In the genomic region with DNA sequence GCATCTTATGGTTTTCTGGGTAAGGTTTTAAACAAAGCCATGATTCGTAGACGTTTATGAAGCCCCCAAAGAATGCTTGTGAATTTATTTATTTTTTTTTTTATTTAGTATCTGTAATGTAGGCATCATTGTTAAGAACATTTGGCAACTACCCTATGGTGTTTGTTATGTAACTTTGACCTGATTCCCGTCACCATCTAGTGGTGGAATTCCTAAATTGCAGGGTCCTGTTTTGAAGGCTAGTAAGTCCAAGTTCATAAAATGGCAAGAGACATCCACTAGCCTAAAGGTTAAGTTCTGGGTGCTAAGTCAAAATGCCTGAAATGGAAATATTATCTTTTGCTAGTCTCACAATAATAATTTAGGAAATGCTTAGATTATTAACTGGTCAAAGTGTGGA, we compare ENCODE assay signal across 8 mouse cellular contexts. TPM values are rescaled to one million over a fixed set of nuclear protein-coding genes. Genes with fewer than 3 reads are reported as not detected.
A peak's percentile ranks its signal among the peaks of the same experiment; 100 is the strongest.
DNase-seq lines count a peak whose midpoint lies in the region; ATAC-seq and TF ChIP-seq lines count a peak whose summit lies in the region.
"Had no signal": no experiment of that assay in that cellular context is flagged by ENCODE, and none has a peak within 500 bp of the region (broad histone marks: within the 10 kb centered on the region; RNA-seq: fewer than 3 reads in every experiment).

No protein-coding gene starts in this region.

- H3K36me3 ChIP-seq in kidney, embryonic 15.5 days, result no peaks in the 10 kb centered on the region
- no peaks in the 10 kb centered on the region for H3K36me3 ChIP-seq in ES-Bruce4 (ENCODE audit: control insufficient read depth, insufficient read depth, low read length, poor library complexity, severe bottlenecking)
- H3K36me3 ChIP-seq: embryonic facial prominence, embryonic 15.5 days had no signal

- ATAC-seq in kidney, embryonic 15.5 days (replicated peaks; ENCODE audit: low FRiP score), result no peak
- no peak for ATAC-seq in megakaryocyte-erythroid progenitor cell, adult 5-6 weeks (replicated peaks; ENCODE audit: low FRiP score, low TSS enrichment, poor library complexity, severe bottlenecking)

- H3K4me2 ChIP-seq in kidney, embryonic 15.5 days, result no peak overlapping the region
- H3K4me2 ChIP-seq: embryonic facial prominence, embryonic 15.5 days had no signal

- H3K4me3 ChIP-seq in kidney, embryonic 15.5 days (replicated peaks), result no peak overlapping the region
- no peak overlapping the region for H3K4me3 ChIP-seq in ES-Bruce4 (ENCODE audit: low read depth, low read length)
- H3K4me3 ChIP-seq: embryonic facial prominence, embryonic 15.5 days had no signal

- TF ChIP-seq POLR2A in ES-Bruce4 (IDR thresholded peaks at IDR 0.05; ENCODE audit: insufficient read depth, low read length), result no peak

- no peak for TF ChIP-seq EP300 in ES-Bruce4 (IDR thresholded peaks at IDR 0.05; ENCODE audit: insufficient read depth, low read depth, low read length)

- no peaks in the 10 kb centered on the region for H3K27me3 ChIP-seq in kidney, embryonic 15.5 days
- H3K27me3 ChIP-seq in ES-Bruce4 (ENCODE audit: control insufficient read depth, insufficient read depth, low read length, poor library complexity, severe bottlenecking), result no peaks in the 10 kb centered on the region
- H3K27me3 ChIP-seq: embryonic facial prominence, embryonic 15.5 days had no signal

- no peak overlapping the region for H3K9ac ChIP-seq in kidney, embryonic 15.5 days
- H3K9ac ChIP-seq in ES-Bruce4 (ENCODE audit: low read depth, poor library complexity, severe bottlenecking), result no peak overlapping the region
- H3K9ac ChIP-seq: embryonic facial prominence, embryonic 15.5 days had no signal

- H3K27ac ChIP-seq in kidney, embryonic 15.5 days, result no peak overlapping the region
- H3K27ac ChIP-seq in ES-Bruce4 (ENCODE audit: insufficient read depth, low read length), result no peak overlapping the region

- TF ChIP-seq CTCF in ES-Bruce4 (IDR thresholded peaks at IDR 0.05; ENCODE audit: low read depth, low read length), result peak; percentile 7

- WGBS in kidney, embryonic 15.5 days, result 44% methylated on average over 3 of the region's 3 CpGs

- H3K9me3 ChIP-seq in kidney, embryonic 15.5 days (replicated peaks), result no peaks in the 10 kb centered on the region
- H3K9me3 ChIP-seq in ES-Bruce4 (replicated peaks; ENCODE audit: control insufficient read depth, insufficient read depth, low read length, poor library complexity, severe bottlenecking), result no peaks in the 10 kb centered on the region
- H3K9me3 ChIP-seq: embryonic facial prominence, embryonic 15.5 days had no signal

- peak; percentile 84 for DNase-seq in kidney, adult 9 months
- peak; percentile 6 for DNase-seq in T-cell, adult 2 months (ENCODE audit: low spot score)
- DNase-seq in kidney, postnatal 25 days, result peak; percentile 29 to 73
- no peak for DNase-seq in urinary bladder, postnatal 25 days (ENCODE audit: low spot score)

- no peaks in the 10 kb centered on the region for H3K4me1 ChIP-seq in kidney, embryonic 15.5 days
- H3K4me1 ChIP-seq in ES-Bruce4 (ENCODE audit: control insufficient read depth, insufficient read depth, low read length), result no peaks in the 10 kb centered on the region

RNA-seq across cellular contexts. Expression of gene Got1, which starts 37.0 kb away (rescaled TPM):
- polyA plus RNA-seq in kidney, embryonic 15.5 days (2015; fragmentation: Nextera tagmentation; extraction: Ambion mirVana), result 57.8 and 59.0 TPM in 2 replicates
- polyA plus RNA-seq in ES-Bruce4 (2011; ENCODE audit: insufficient read depth, insufficient read length, low read depth, missing spikeins), result 148 and 152 TPM in 2 replicates
- 24.4 and 26.2 TPM in 2 replicates for total RNA-seq in megakaryocyte-erythroid progenitor cell, adult 5-6 weeks (2014; fragmentation: Nextera tagmentation)
- total RNA-seq in megakaryocyte-erythroid progenitor cell, adult 5-6 weeks (2017), result 15.8 and 18.5 TPM in 2 replicates

RNA-seq across cellular contexts. Expression of gene Cnnm1, which starts 47.2 kb away (rescaled TPM):
- 0.19 TPM in 2 replicates for polyA plus RNA-seq in kidney, embryonic 15.5 days (2015; fragmentation: Nextera tagmentation; extraction: Ambion mirVana)
- 0.87 and 1.5 TPM in 2 replicates for polyA plus RNA-seq in ES-Bruce4 (2011; ENCODE audit: insufficient read depth, insufficient read length, low read depth, missing spikeins)
- total RNA-seq in megakaryocyte-erythroid progenitor cell, adult 5-6 weeks (2014; fragmentation: Nextera tagmentation), result 0.27 and 2.5 TPM in 2 replicates
- 0.33 TPM in 1 of 2 replicates, not detected in the other for total RNA-seq in megakaryocyte-erythroid progenitor cell, adult 5-6 weeks (2017)
